Mouse (Mus musculus) heart, embryonic 15.5 days (tissue): ENCODE data around the gene Erp27. TPM values are rescaled to one million over a fixed set of nuclear protein-coding genes. Genes with fewer than 3 reads are reported as not detected.

Experiments used
- ATAC-seq: fragments of 200-750 bp; cut with Nextera tagmentation; replicated peaks from 2 replicates; pipeline ENCODE4 v1.8.0; 2017; ENCODE audit warnings: low read depth, moderate TSS enrichment; ENCODE audit not compliant: insufficient number of reproducible peaks, insufficient read depth, low FRiP score
- H3K27ac ChIP-seq: fragments of 300-500 bp; sonication (generic); 2 replicates; pipeline ENCODE4 v1.5.1; 2015; ENCODE audit warnings: mild to moderate bottlenecking, inconsistent platforms
- H3K27me3 ChIP-seq: fragments of 300-500 bp; sonication (generic); 2 replicates; pipeline ENCODE4 v1.6.1; 2015; ENCODE audit warnings: inconsistent platforms
- H3K36me3 ChIP-seq: fragments of 300-500 bp; sonication (generic); 2 replicates; pipeline ENCODE4 v1.6.1; 2015; ENCODE audit warnings: mild to moderate bottlenecking, inconsistent platforms
- H3K4me1 ChIP-seq: fragments of 300-500 bp; sonication (generic); replicated peaks from 2 replicates; pipeline ENCODE4 v1.6.1; 2015; ENCODE audit warnings: inconsistent platforms
- H3K4me2 ChIP-seq: fragments of 300-500 bp; sonication (generic); 2 replicates; pipeline ENCODE4 v1.6.1; 2015; ENCODE audit warnings: inconsistent platforms, mild to moderate bottlenecking, moderate library complexity
- H3K4me3 ChIP-seq: fragments of 300-500 bp; sonication (generic); 2 replicates; pipeline ENCODE4 v1.5.1; 2015; ENCODE audit warnings: mild to moderate bottlenecking, inconsistent platforms
- H3K9ac ChIP-seq: fragments of 300-500 bp; sonication (generic); 2 replicates; pipeline ENCODE4 v1.6.1; 2015; ENCODE audit warnings: mild to moderate bottlenecking, inconsistent platforms
- H3K9me3 ChIP-seq: fragments of 300-500 bp; sonication (generic); replicated peaks from 2 replicates; pipeline ENCODE4 v1.6.1; 2016; ENCODE audit warnings: inconsistent platforms
- WGBS: fragments of 180-500 bp; shearing (Covaris S2); methylation state at CpG from one replicate; pipeline ENCODE4 v1.1.7; 2015; ENCODE audit warnings: mixed read lengths; 5-methylcytosine and 5-hydroxymethylcytosine counted together
- polyA plus RNA-seq: library from polyadenylated mRNA; unstranded; fragments of >200 nt; fragmentation: Nextera tagmentation; extraction: Ambion mirVana; gene quantifications from 2 replicates; pipeline ENCODE4 v1.2.1, GENCODE M21; 2015

The Erp27 gene
- polyA plus RNA-seq, 1 experiment from 2014 or later = 0.87 TPM

GRCm38 (mm10) chr6:136952930-136953329, 30.9 kb upstream of the Erp27 start:
- no peak overlapping the region for H3K4me3 ChIP-seq
- ATAC-seq = no peak
- H3K4me1 ChIP-seq = no peaks in the 10 kb centered on the region
- H3K27me3 ChIP-seq = no peaks in the 10 kb centered on the region
- H3K27ac ChIP-seq = no peak overlapping the region
- 83% methylated on average over 9 of the region's 9 CpGs for WGBS
- no peak overlapping the region for H3K4me2 ChIP-seq
- no peak overlapping the region for H3K9ac ChIP-seq
- H3K36me3 ChIP-seq = no peaks in the 10 kb centered on the region
- no peaks in the 10 kb centered on the region for H3K9me3 ChIP-seq

DNA sequence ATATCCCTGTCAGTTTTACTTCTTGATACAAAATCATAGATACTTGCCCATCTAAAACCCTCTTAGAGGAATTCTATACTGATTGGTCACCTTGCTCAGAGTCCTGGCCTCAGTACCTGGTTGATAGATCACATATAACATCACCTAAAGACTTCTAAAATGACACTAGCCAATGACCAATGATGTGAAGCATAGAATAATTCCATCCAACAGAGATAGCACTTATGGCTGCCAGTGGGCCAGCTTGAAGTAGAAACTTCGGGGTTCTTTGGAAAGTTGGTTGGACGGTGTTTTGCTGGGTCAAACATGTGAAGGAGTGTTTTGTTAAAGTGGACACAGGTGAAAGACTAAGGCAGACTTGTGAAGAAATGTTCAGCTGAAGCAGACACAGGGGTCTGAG, 28.2 kb upstream of the Erp27 start:
- Histone ChIP-seq H3K27me3 (no peaks in the 10 kb centered on the region), H3K9me3 (no peaks in the 10 kb centered on the region), H3K4me2 (no peak overlapping the region), H3K27ac (no peak overlapping the region), H3K36me3 (no peaks in the 10 kb centered on the region), H3K4me1 (0 out of 2 replicates have a peak, but pooled peaks cover 3% of the 10 kb centered on the region), H3K9ac (no peak overlapping the region), H3K4me3 (no peak overlapping the region)
- 84% methylated on average over 2 of the region's 2 CpGs for WGBS
- ATAC-seq = no peak

DNA sequence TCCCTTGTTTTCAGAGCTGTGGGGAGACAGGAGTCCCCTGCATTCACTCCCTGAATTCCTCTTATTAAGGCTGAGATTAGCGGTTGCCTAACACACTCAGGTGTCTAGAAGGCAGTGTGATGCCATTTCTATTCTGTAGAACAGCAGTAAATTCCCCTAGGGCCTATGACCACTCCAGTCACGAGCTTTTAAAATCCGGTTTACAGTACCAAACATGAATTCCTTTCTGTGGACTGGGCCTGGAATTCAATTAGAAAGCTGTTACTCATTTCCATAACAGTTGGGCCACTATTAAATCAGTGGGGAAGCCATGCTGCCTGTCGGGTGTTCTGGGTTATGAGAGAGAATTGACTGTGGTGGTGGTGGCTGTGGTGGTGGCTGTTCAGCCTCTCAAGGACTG, 25.7 kb upstream of the Erp27 start:
- 77% methylated on average over 4 of the region's 4 CpGs for WGBS
- H3K4me2 ChIP-seq = no peak overlapping the region

GRCm38 (mm10) chr6:136946943-136947342, 25.0 kb upstream of the Erp27 start:
- no peak overlapping the region for H3K4me2 ChIP-seq
- no peak overlapping the region for H3K9ac ChIP-seq
- WGBS = 49% methylated on average over 9 of the region's 9 CpGs
- H3K4me1 ChIP-seq = 0 out of 2 replicates have a peak, but pooled peaks cover 3% of the 10 kb centered on the region
- ATAC-seq = peak; percentile 39; the same call in 1 of the 2 replicates
- no peaks in the 10 kb centered on the region for H3K27me3 ChIP-seq
- no peak overlapping the region for H3K27ac ChIP-seq
- no peaks in the 10 kb centered on the region for H3K9me3 ChIP-seq
- H3K4me3 ChIP-seq = no peak overlapping the region
- H3K36me3 ChIP-seq = no peaks in the 10 kb centered on the region

More for the DNA sequence above, 25.7 kb upstream of the Erp27 start:
- no peak for ATAC-seq
- Histone ChIP-seq H3K27ac (no peak overlapping the region), H3K36me3 (no peaks in the 10 kb centered on the region), H3K9me3 (no peaks in the 10 kb centered on the region), H3K4me3 (no peak overlapping the region), H3K4me1 (0 out of 2 replicates have a peak, but pooled peaks cover 3% of the 10 kb centered on the region), H3K9ac (no peak overlapping the region), H3K27me3 (no peaks in the 10 kb centered on the region)

GRCm38 (mm10) chr6:136946241-136946640, 24.3 kb upstream of the Erp27 start:
- Histone ChIP-seq H3K4me1 (peaks cover 9% of the 10 kb centered on the region), H3K36me3 (no peaks in the 10 kb centered on the region), H3K27me3 (no peaks in the 10 kb centered on the region), H3K27ac (no peak overlapping the region), H3K4me3 (no peak overlapping the region), H3K9me3 (no peaks in the 10 kb centered on the region), H3K9ac (no peak overlapping the region), H3K4me2 (no peak overlapping the region)
- no peak for ATAC-seq
- 63% methylated on average over 5 of the region's 5 CpGs for WGBS

GRCm38 (mm10) chr6:136944511-136944910, 22.5 kb upstream of the Erp27 start:
- H3K9ac ChIP-seq = no peak overlapping the region
- 73% methylated on average over 8 of the region's 8 CpGs for WGBS
- no peak for ATAC-seq
- no peaks in the 10 kb centered on the region for H3K27me3 ChIP-seq
- peaks cover 20% of the 10 kb centered on the region for H3K4me1 ChIP-seq
- no peak overlapping the region for H3K27ac ChIP-seq
- H3K4me2 ChIP-seq = no peak overlapping the region
- H3K36me3 ChIP-seq = no peaks in the 10 kb centered on the region
- H3K4me3 ChIP-seq = no peak overlapping the region
- no peaks in the 10 kb centered on the region for H3K9me3 ChIP-seq

GRCm38 (mm10) chr6:136943392-136943791, 21.4 kb upstream of the Erp27 start:
- Histone ChIP-seq H3K9ac (no peak overlapping the region), H3K36me3 (no peaks in the 10 kb centered on the region), H3K4me3 (no peak overlapping the region), H3K9me3 (no peaks in the 10 kb centered on the region), H3K27ac (no peak overlapping the region), H3K27me3 (no peaks in the 10 kb centered on the region), H3K4me1 (peaks cover 25% of the 10 kb centered on the region), H3K4me2 (no peak overlapping the region)
- ATAC-seq = no peak

DNA sequence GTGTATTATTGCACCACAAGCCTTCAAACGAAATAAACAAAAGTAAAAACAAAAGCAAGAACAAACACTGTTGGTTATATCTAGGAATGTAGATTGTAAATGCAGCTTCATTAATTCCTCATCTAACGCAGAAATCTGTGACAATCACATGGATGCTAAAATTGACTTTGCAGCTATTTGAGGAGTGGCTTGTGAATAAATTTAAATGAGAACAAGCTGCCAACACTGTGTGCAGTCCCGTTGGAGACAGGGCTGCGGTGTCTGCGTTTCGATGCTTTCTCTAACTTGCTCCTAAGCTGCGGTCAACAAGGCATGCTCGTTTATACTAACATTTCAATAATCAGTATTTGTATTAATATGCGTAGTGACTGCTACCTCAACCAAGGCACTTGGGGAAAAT, 20.3 kb upstream of the Erp27 start:
- Histone ChIP-seq H3K4me2 (no peak overlapping the region), H3K36me3 (no peaks in the 10 kb centered on the region), H3K9ac (no peak overlapping the region), H3K4me3 (no peak overlapping the region), H3K27ac (no peak overlapping the region), H3K4me1 (peaks cover 29% of the 10 kb centered on the region), H3K27me3 (no peaks in the 10 kb centered on the region), H3K9me3 (no peaks in the 10 kb centered on the region)
- no peak for ATAC-seq
- WGBS = 81% methylated on average over 9 of the region's 9 CpGs

DNA sequence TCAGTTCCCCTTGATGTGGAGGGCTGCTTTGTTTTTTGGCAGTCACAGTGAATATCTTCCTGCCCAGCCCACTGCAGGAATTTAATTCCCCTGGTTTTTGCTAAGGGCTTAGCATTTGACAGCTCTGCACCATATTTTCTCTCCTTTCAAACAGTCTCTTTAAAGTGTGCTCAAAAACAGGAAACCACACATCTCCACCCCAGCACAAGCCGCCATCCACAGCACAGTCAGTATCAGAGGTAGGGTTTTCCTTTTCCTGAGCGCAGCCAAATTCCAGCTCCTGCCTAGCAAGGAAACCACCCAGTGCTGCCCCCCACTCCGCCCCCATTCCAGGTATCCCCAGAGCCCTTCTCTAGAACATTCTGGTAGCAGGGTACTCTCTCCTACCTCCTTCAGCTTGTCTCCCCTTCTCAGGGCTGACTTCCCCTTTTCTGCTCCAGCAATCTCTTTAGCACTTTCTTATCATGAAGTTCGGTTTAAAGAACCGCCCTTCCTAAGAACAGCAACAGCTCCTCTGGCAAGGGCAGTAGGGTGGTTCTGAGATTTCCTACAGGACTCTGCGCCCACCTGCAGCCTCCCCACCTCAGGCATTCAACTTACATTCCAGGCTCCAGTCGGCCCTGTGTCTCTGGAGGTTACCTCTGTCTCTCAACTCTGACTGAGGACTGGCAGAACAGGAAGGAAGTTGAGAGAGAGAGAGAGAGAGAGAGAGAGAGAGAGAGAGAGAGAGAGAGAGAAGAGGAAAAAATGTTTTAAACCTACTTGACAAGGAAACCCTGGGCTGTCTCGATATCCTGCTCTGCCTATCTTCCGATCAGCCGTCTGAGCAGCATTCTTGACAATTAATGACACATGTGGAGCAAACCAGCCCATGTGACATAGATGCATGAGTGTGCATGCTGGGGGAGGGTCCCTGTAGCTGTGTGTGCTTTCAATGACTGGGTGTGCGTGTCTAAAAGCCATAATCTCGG, 19.4 kb upstream of the Erp27 start, which contains the start of gene Arhgdib:
Gene Arhgdib (minus strand): TSS at position 849 of the 971 bp plus-strand sequence.
- H3K4me2 ChIP-seq = peak within 1 kb of the TSS; percentile 59
- no peaks in the 10 kb centered on the region for H3K27me3 ChIP-seq
- peak; percentile 41; the same call in 1 of the 2 replicates for ATAC-seq
- WGBS = 18% methylated on average over 12 of the region's 12 CpGs
- peak within 1 kb of the TSS; percentile 37 for H3K4me3 ChIP-seq
- H3K9me3 ChIP-seq = no peaks in the 10 kb centered on the region
- H3K27ac ChIP-seq = peak within 1 kb of the TSS; percentile 91
- H3K9ac ChIP-seq = peak within 1 kb of the TSS; percentile 44
- H3K36me3 ChIP-seq = no peaks in the 10 kb centered on the region
- peaks cover 27% of the 10 kb centered on the region for H3K4me1 ChIP-seq

GRCm38 (mm10) chr6:136940188-136940960, 18.4 kb upstream of the Erp27 start:
- peak overlapping the region; percentile 91 for H3K27ac ChIP-seq
- no peak for ATAC-seq
- H3K9ac ChIP-seq = no peak overlapping the region
- H3K4me1 ChIP-seq = peaks cover 27% of the 10 kb centered on the region
- no peaks in the 10 kb centered on the region for H3K36me3 ChIP-seq
- H3K27me3 ChIP-seq = no peaks in the 10 kb centered on the region
- H3K4me2 ChIP-seq = peak overlapping the region; percentile 59
- peak overlapping the region; percentile 37 for H3K4me3 ChIP-seq
- 72% methylated on average over 11 of the region's 11 CpGs for WGBS
- H3K9me3 ChIP-seq = no peaks in the 10 kb centered on the region
